Comparison of ENCODE assay signal across 8 mouse cellular contexts in the genomic region with DNA sequence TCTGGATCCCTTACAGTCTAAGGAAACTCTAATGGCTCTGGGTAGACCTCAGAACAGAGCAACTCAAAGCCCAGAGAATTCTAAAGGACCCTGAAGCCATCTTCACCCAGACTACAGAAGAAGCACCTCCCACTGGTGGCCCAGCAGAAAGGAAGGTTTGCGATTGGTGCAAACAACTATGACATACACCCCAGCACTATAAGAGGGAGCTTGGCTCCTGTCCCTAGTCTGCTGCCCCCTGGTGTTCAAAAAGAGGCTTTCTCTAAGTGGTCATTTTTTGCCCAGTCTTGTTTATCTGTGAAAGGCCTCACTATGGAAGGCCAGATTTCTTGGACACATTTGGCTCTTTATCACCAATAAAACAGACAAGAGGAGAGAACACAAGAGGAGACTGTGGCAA.
DNase-seq lines count a peak whose midpoint lies in the region; ATAC-seq and TF ChIP-seq lines count a peak whose summit lies in the region.

No protein-coding gene starts in this region.

- peak; percentile 93 for DNase-seq in 3T3-L1 (ENCODE audit: low read depth, low spot score)
- peak; percentile 2 for DNase-seq in MEL-GATA-1-ER (ENCODE audit: extremely low read depth, low read depth)
- DNase-seq in cerebellum, adult 9-10 months: peak; percentile 62
- DNase-seq in gastrocnemius, postnatal 10 days: peak; percentile 50
- DNase-seq in liver, adult 2 months (ENCODE audit: extremely low read depth, low read depth, low spot score): peak; percentile 51
- DNase-seq in naive thymus-derived CD4-positive, alpha-beta T cell, adult 2 months (ENCODE audit: low read depth): peak; percentile 45
- peak; percentile 17 for DNase-seq in thymus, postnatal 25 days

- peak; percentile 64; the same call in 1 of the 2 replicates for TF ChIP-seq CTCF in liver, adult 2 months (IDR thresholded peaks at IDR 0.05; ENCODE audit: low read depth, low read length)

- H3K27me3 ChIP-seq in kidney, embryonic 15.5 days: no peaks in the 10 kb centered on the region
- no peaks in the 10 kb centered on the region for H3K27me3 ChIP-seq in liver, adult 2 months (ENCODE audit: control insufficient read depth, insufficient read depth, low read length)

- WGBS in kidney, embryonic 15.5 days: 42% methylated on average over 1 of the region's 1 CpGs
- WGBS in liver, adult 2 months: 29% methylated on average over 1 of the region's 1 CpGs

- no peak overlapping the region for H3K4me2 ChIP-seq in kidney, embryonic 15.5 days

- H3K9me3 ChIP-seq in kidney, embryonic 15.5 days (replicated peaks): no peaks in the 10 kb centered on the region

- no peaks in the 10 kb centered on the region for H3K4me1 ChIP-seq in kidney, embryonic 15.5 days
- H3K4me1 ChIP-seq in liver, adult 2 months (ENCODE audit: control insufficient read depth, insufficient read depth, low read length): peaks cover 2% of the 10 kb centered on the region; the same call in 1 of the 2 replicates

- H3K9ac ChIP-seq in kidney, embryonic 15.5 days: no peak overlapping the region
- H3K9ac ChIP-seq in liver, adult 2 months (ENCODE audit: low read depth, low read length): no peak overlapping the region

- no peak overlapping the region for H3K4me3 ChIP-seq in kidney, embryonic 15.5 days (replicated peaks)
- no peak overlapping the region for H3K4me3 ChIP-seq in liver, adult 2 months (ENCODE audit: insufficient read depth, low read depth, low read length)

- peaks cover 100% of the 10 kb centered on the region for H3K36me3 ChIP-seq in kidney, embryonic 15.5 days
- H3K36me3 ChIP-seq in liver, adult 2 months (ENCODE audit: control insufficient read depth, insufficient read depth, low read length): peaks cover 4% of the 10 kb centered on the region; the same call in 1 of the 2 replicates

- TF ChIP-seq POLR2A in liver, adult 2 months (IDR thresholded peaks at IDR 0.05; ENCODE audit: extremely low read depth, insufficient read depth, low read length): no peak

- no peaks in the 10 kb centered on the region for H3K79me2 ChIP-seq in liver, adult 2 months (ENCODE audit: control insufficient read depth, insufficient read depth, low read length)

- ATAC-seq in kidney, embryonic 15.5 days (replicated peaks; ENCODE audit: low FRiP score): peak; percentile 35; the same call in 1 of the 2 replicates

- no peak overlapping the region for H3K27ac ChIP-seq in kidney, embryonic 15.5 days
- no peak overlapping the region for H3K27ac ChIP-seq in liver, adult 2 months (replicated peaks; ENCODE audit: insufficient read depth, low read depth, low read length)

Comparison
In these comparisons a context has a peak if more than half of its experiments do, and no peak if none do; other contexts are left out.
1. DNase-seq: peak in every context shown above with its lines; median percentile 93 in 3T3-L1; 62 in cerebellum, adult 9-10 months; 51 in liver, adult 2 months; 50 in gastrocnemius, postnatal 10 days; 45 in naive thymus-derived CD4-positive, alpha-beta T cell, adult 2 months; 17 in thymus, postnatal 25 days; 2 in MEL-GATA-1-ER.